Mouse (Mus musculus): Measurements from ENCODE around the gene Thap12.

Gene Thap12

DNA sequence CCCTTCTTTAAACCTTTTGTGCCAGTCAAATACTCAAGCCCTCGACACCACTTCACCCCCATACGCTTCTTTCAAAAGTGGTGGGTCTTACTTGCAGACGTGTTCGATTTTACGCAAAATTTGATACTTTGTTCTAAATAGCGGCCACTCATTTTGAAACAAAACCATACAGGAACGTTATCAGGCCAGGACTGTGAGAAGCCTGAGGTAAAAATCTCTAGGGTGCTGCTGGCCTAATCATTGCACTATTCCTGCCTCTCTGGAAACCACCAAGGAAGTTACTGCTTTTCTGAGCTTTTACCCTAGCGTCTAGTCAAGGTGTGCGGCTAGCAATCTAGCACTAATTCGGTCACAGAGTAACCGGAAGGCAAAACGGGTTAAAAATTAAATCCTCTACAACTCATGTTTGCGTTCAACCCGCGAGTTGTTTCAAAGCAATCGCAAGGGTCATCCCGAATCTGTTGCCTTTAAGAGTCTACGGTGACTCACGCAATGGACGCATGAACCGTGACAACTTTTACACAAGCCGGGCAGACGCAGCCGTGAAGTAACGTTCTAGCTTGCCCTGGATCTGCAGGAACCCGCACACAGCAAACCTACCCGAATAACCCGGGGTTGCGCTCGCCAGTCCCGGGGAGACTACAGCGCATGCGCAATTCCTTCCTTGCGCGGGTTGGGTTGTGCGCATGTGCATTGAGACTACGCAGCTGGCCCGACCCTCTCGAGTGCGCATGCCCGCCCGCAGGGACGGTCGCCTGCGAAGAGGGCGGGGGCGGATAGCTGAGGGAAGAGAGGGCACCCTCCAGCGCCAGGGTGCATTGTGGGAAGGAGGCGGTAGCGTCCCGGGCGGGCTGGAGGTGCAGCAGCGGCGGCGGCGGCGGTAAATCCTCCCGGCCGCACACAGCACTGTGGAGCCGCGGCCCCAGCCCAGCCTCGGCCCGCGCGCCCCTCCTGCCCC lies at the start of gene Thap12:
Gene Thap12, plus strand, starts transcription at position 821 of the 958 bp plus-strand sequence.
- in situ Hi-C loops (cut with MboI, MseI), result loop anchor here (5.0 to 25.0 kb wide), 2 partner anchors 45 to 940 kb away; partner anchors contain the start of gene Emsy

GRCm38 (mm10) chr7:98655681-98656530 lies 47.0 kb upstream of the Thap12 start:
- in situ Hi-C loops (cut with MboI, MseI), result loop anchor here (5.0 kb wide), 1 partner anchor 46 kb away; the partner anchor contains the start of gene Thap12

GRCm38 (mm10) chr7:98656531-98657221 lies 46.2 kb upstream of the Thap12 start, which contains the start of gene Emsy:
Emsy (minus strand) TSS chr7:98656783.
- in situ Hi-C loops (cut with MboI, MseI), result loop anchor here (5.0 kb wide), 1 partner anchor 46 kb away; the partner anchor contains the start of gene Thap12

- in situ Hi-C loops (cut with MboI, MseI), result no loop called here
Observed at GRCm38 (mm10) chr7:98665166-98665565, 37.7 kb upstream of the Thap12 start.

DNA sequence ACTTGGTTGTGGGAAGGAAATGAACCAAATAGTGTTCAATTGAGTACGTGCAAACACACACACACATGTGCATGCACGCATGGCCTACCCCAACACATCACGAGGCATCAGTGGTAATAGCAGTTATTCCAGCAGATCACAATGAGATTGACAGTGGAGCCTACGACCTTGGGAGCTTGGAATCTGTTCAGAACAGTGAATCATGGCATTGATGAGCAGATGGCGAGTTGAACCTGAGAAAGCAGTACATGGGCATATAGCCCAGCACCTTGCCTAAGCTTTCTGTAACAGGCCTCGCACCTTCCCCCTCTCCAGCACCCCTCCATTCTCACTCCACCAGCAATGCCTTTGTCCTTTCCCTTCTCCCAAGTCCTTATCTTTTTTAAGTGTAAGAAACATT lies 37.2 kb upstream of the Thap12 start:
- in situ Hi-C loops (cut with MboI, MseI), result no loop called here

GRCm38 (mm10) chr7:98667956-98668746 lies 34.8 kb upstream of the Thap12 start:
- in situ Hi-C loops (cut with MboI, MseI), result no loop called here

DNA sequence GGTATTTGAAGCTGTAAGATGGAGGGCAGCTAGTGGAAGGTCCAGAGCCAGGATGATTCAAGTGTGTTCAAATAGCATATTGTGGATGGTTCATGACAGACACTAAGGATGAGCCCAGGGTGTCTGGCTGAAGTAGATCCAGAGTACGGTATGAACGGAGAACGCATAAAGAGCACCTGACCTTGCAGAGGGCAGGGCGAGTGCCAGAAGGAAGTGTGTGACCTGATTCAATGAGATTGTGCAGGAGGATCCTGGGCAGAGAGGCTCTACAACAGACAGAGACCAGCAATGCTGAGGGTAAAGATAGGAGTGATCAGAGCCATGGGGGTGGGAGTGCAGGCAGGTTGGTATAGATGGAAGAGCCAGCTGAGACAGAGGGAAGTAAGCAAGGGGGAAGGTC lies 32.1 kb upstream of the Thap12 start:
- in situ Hi-C loops (cut with MboI, MseI), result no loop called here

- in situ Hi-C loops (cut with MboI, MseI), result no loop called here
Observed at GRCm38 (mm10) chr7:98671416-98671815, 31.5 kb upstream of the Thap12 start.

- in situ Hi-C loops (cut with MboI, MseI), result no loop called here
Observed at GRCm38 (mm10) chr7:98672241-98672955, 30.5 kb upstream of the Thap12 start.

DNA sequence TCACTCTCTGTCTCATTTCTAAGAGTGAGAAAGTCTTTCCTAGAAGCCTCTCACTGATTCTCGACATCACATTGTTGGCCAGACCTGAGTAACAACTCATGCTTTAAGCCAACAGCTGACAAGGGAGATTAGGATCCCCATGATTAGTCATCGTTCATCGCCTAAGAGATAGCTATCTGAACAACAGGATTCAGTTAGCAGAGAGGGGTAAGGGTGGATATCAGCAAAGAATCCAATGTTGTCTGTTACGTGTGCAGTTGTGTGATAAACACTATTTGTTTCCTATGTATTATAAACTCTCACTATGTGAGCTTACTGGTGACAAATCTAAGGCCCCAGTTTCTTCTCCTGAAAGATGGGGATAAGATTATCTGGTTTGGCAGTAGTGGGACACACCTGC lies 28.6 kb upstream of the Thap12 start:
- in situ Hi-C loops (cut with MboI, MseI), result no loop called here

DNA sequence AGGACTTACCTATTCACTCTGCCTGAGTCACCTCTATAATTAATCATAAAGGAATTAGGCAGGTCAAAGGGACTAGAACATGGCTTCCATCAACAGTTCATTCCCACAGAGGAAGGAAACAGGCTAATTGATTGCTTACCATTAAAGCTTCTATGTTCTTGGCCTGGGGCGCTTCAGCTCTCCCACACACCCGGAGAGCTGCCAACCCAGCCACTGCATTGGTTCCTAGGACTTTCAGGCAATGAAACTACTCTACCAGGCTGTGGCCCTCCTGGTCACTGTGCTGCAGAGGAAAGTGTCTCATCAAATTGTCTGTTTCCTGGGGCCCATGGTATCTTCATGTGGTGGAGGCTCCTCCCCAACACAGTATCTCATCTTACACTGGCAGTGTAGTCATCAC lies 25.4 kb upstream of the Thap12 start:
- in situ Hi-C loops (cut with MboI, MseI), result no loop called here

GRCm38 (mm10) chr7:98678441-98678840 lies 24.5 kb upstream of the Thap12 start:
- in situ Hi-C loops (cut with MboI, MseI), result no loop called here

- in situ Hi-C loops (cut with MboI, MseI), result no loop called here
Observed at GRCm38 (mm10) chr7:98680691-98681090, 22.2 kb upstream of the Thap12 start.

- in situ Hi-C loops (cut with MboI, MseI), result no loop called here
Observed at GRCm38 (mm10) chr7:98682821-98683220, 20.1 kb upstream of the Thap12 start.

DNA sequence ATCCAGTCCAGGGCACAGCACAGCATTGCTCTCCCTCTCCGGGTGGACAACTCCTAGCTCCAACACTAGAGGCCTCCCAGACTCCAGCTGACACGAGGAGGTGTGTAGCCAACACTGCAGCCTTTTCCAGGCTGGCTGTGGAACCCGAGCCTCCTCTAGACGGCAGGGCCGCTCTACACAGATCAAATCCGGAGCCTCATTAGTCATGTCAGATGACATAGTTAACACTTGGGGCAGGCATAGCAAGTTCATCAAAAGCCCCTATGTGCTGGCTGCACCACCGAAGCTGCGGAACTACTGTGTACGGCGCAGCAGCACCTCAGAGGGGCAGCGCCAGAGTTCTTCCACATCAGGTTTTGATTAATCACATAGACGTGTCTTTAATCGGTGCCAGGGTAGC lies 17.0 kb upstream of the Thap12 start:
- in situ Hi-C loops (cut with MboI, MseI), result no loop called here

- in situ Hi-C loops (cut with MboI, MseI), result loop anchor here (10.0 kb wide), 1 partner anchor 55 kb away; no protein-coding TSS in a partner anchor
Observed at GRCm38 (mm10) chr7:98690126-98690525, 12.8 kb upstream of the Thap12 start.

GRCm38 (mm10) chr7:98690831-98691230 lies 12.1 kb upstream of the Thap12 start:
- in situ Hi-C loops (cut with MboI, MseI), result loop anchor here (10.0 kb wide), 1 partner anchor 56 kb away; no protein-coding TSS in a partner anchor

DNA sequence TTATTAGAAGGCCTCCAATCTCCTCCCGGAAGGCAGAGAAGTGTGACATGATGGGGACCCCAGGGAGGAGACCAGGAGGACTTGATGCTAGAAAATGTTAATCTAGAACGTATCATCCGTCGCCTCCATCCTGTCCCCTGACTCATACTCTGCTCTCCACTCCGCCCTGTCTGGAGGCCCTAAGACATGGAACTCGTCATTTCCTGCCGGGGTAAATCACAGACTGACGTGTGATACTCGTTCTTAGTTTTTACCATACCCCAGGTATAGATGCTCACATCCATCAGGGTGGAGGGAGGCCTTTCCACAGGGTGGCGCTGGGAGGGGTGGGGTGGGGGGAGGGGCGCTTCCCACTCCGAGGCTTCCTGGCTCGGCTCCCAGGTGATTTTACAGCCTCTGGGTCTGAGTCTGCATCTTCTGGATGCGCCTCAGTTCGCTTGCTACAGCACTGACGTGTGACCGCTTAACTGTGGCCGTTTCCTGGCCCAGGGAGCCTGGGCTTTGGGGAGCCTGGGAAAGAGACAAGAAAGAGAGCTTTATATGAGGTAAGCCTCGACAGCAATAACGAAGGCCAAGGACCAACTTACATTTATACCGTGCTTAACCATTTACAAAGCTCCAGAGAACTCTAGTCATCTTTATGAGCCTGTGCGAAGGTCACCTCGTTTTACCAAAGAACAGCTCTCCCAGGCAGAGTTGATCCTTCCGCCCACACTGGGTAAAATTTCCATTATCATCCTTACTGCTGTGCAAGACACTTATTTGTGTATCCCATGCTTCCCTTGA lies 9.9 kb upstream of the Thap12 start:
- in situ Hi-C loops (cut with MboI, MseI), result loop anchor here (10.0 kb wide), 1 partner anchor 58 kb away; no protein-coding TSS in a partner anchor

- in situ Hi-C loops (cut with MboI, MseI), result loop anchor here (10.0 kb wide), 1 partner anchor 59 kb away; no protein-coding TSS in a partner anchor
Observed at GRCm38 (mm10) chr7:98694046-98694445, 8.9 kb upstream of the Thap12 start.
